Mouse (Mus musculus) layer of hippocampus, adult 9-10 months (tissue): ENCODE data around the gene Cd300lg.

ENCODE experiments used
- DNase-seq: peaks from one replicate; pipeline ENCODE4 v3.0.0; 2022; ENCODE audit warnings: low spot score

Cd300lg gene

DNA sequence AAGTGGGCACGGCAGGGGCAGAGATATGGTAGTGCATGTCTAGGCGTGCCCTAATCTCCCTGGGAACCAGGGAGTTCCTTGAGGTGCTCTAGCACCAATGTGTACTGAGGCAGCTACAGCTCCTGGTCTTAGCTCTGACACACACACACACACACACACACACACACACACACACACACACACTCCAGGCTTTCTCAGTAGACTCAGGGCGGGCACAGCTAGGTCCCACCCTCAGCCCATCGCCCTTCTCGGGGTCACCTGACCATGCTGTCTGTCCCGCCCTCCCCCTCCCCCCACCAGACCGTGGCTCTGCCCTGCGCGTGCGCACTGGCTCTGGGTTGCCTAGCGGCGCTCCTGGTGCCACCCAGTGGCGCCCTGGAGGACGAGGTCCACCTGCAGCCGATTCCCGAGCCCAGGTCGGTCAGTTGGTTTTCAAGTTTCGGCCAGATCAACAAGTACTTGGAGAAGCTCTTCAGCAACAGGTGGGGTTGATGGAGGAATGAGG lies 55.6 kb downstream of the Cd300lg start:
- no peak for DNase-seq

DNA sequence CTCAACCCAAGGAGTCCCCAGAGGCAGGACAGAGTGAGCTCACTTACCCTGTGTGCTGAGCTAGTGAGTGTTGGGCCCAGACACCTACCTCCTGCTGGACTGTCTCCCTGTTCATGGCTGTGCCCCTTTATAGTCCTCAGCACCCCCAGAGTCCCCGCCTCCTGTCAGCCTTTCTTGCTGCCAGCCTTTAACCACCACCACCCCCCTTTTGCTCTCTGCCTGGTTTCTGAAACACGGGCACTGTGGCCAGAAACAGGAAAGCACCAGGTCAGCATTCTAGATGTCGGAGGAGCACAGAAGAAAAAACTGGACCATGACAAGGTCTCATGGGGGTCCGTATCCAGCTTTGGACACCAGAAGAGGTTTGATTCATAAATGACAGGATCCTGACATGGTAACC lies 59.9 kb downstream of the Cd300lg start, which contains the start of gene Ppy:
Gene Ppy (minus strand): TSS at position 101 of the 400 bp plus-strand sequence.
- DNase-seq = no peak

GRCm38 (mm10) chr11:102102485-102103258 lies 61.4 kb downstream of the Cd300lg start:
- no peak for DNase-seq
